Mouse (Mus musculus) lung, embryonic 14.5 days (tissue): Measurements from ENCODE around the gene Fbxl13. TPM values are rescaled to one million over a fixed set of nuclear protein-coding genes. Genes with fewer than 3 reads are reported as not detected.

ENCODE experiments used
- ATAC-seq: fragments of 200-750 bp; cut with Nextera tagmentation; 2 replicates; pipeline ENCODE4 v1.8.0; 2017; ENCODE audit warnings: mild to moderate bottlenecking, moderate TSS enrichment, moderate library complexity; ENCODE audit not compliant: insufficient read depth
- DNase-seq: peaks from one replicate; pipeline ENCODE4 v3.0.0-alpha.2; 2015
- H3K27ac ChIP-seq: fragments of 300-500 bp; sonication (generic); 2 replicates; pipeline ENCODE4 v1.5.1; 2014; ENCODE audit warnings: low read depth, mild to moderate bottlenecking, moderate library complexity
- H3K27me3 ChIP-seq: fragments of 300-500 bp; sonication (generic); 2 replicates; pipeline ENCODE4 v1.6.1; 2014; ENCODE audit warnings: low read length, control low read depth; ENCODE audit not compliant: insufficient read depth
- H3K36me3 ChIP-seq: fragments of 300-500 bp; sonication (generic); 2 replicates; pipeline ENCODE4 v1.6.1; 2014; ENCODE audit warnings: control low read depth; ENCODE audit not compliant: insufficient read depth
- H3K4me1 ChIP-seq: fragments of 300-500 bp; sonication (generic); 2 replicates; pipeline ENCODE4 v1.6.1; 2014; ENCODE audit warnings: antibody characterized with exemption, control low read depth; ENCODE audit not compliant: insufficient read depth
- H3K4me2 ChIP-seq: fragments of 300-500 bp; sonication (generic); 2 replicates; pipeline ENCODE4 v1.6.1; 2014; ENCODE audit warnings: mild to moderate bottlenecking
- H3K4me3 ChIP-seq: fragments of 300-500 bp; sonication (generic); 2 replicates; pipeline ENCODE4 v1.5.1; 2014; ENCODE audit warnings: low read depth, low read length
- H3K9ac ChIP-seq: fragments of 300-500 bp; sonication (generic); 2 replicates; pipeline ENCODE4 v1.6.1; 2014
- H3K9me3 ChIP-seq: fragments of 300-500 bp; sonication (generic); 2 replicates; pipeline ENCODE4 v1.6.1; 2016; ENCODE audit warnings: low read depth, low read length, control low read depth
- CTCF ChIP-seq: IDR thresholded peaks from 2 replicates; pipeline ENCODE4 v1.5.1; 2016; ENCODE audit warnings: antibody characterized with exemption, low read depth
- WGBS: fragments of 180-500 bp; shearing (Covaris S2); extraction: QIAGEN DNeasy Blood & Tissue Kit; methylation state at CpG from one replicate; pipeline ENCODE4 v1.1.7; 2014; 5-methylcytosine and 5-hydroxymethylcytosine counted together
- polyA plus RNA-seq: library from polyadenylated mRNA; unstranded; fragments of >200 nt; fragmentation: Nextera tagmentation; extraction: Ambion mirVana; gene quantifications from 2 replicates; pipeline ENCODE4 v1.2.1, GENCODE M21; 2014

Gene Fbxl13
- polyA plus RNA-seq, 1 experiment from 2014 or later, result 0.50 TPM

DNA sequence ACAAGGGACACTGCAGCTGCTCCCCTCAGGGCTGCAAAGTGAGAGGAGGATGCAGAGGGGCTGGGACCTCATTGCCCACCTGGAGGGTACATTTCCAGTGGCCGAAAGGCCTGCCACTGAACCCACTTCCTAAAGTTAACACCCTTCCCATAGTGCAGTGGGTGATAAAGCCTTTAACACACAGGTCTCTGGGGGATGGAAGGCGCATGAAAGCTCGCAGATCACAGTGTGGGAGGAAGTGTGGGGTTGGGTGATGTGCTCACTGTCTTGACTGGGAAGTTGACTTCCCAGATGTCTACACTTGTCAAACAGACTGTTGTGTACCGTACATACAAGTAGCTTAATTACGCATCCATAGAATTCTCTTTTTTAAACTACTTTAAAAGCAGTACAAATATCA is 165.7 kb downstream of the Fbxl13 start:
- ATAC-seq (no peak), DNase-seq (no peak)
- TF ChIP-seq CTCF, result no peak
- Histone ChIP-seq H3K4me2 (no peak overlapping the region), H3K9ac (no peak overlapping the region), H3K9me3 (no peaks in the 10 kb centered on the region), H3K27me3 (no peaks in the 10 kb centered on the region), H3K4me3 (no peak overlapping the region), H3K36me3 (0 out of 2 replicates have a peak, but pooled peaks cover 3% of the 10 kb centered on the region), H3K4me1 (no peaks in the 10 kb centered on the region), H3K27ac (no peak overlapping the region)
- WGBS, result 83% methylated on average over 5 of the region's 5 CpGs

- H3K9me3 ChIP-seq, result no peaks in the 10 kb centered on the region
- no peak for DNase-seq
- H3K9ac ChIP-seq, result no peak overlapping the region
- H3K27ac ChIP-seq, result no peak overlapping the region; the same call in 1 of the 2 replicates
- H3K36me3 ChIP-seq, result 0 out of 2 replicates have a peak, but pooled peaks cover 3% of the 10 kb centered on the region
- H3K27me3 ChIP-seq, result no peaks in the 10 kb centered on the region
- no peak for ATAC-seq
- WGBS, result 85% methylated on average over 5 of the region's 5 CpGs
- H3K4me1 ChIP-seq, result no peaks in the 10 kb centered on the region
- H3K4me3 ChIP-seq, result no peak overlapping the region
- no peak overlapping the region for H3K4me2 ChIP-seq
- no peak for TF ChIP-seq CTCF
Observed at GRCm38 (mm10) chr5:21478428-21478827, 167.0 kb downstream of the Fbxl13 start.

GRCm38 (mm10) chr5:21468100-21468499 is 177.3 kb downstream of the Fbxl13 start:
- Histone ChIP-seq H3K27ac (no peak overlapping the region), H3K4me2 (no peak overlapping the region), H3K4me3 (no peak overlapping the region), H3K27me3 (no peaks in the 10 kb centered on the region), H3K4me1 (no peaks in the 10 kb centered on the region), H3K36me3 (no peaks in the 10 kb centered on the region), H3K9ac (no peak overlapping the region), H3K9me3 (no peaks in the 10 kb centered on the region)
- ATAC-seq (no peak), DNase-seq (no peak)
- no peak for TF ChIP-seq CTCF
- whole genome bisulfite sequencing, result 83% methylated on average over 12 of the region's 12 CpGs

GRCm38 (mm10) chr5:21467387-21467786 is 178.0 kb downstream of the Fbxl13 start:
- no peaks in the 10 kb centered on the region for H3K9me3 ChIP-seq
- H3K36me3 ChIP-seq, result no peaks in the 10 kb centered on the region
- peak; percentile 5 for DNase-seq
- no peak overlapping the region for H3K4me3 ChIP-seq
- no peak for TF ChIP-seq CTCF
- 50% methylated on average over 7 of the region's 7 CpGs for WGBS
- H3K27ac ChIP-seq, result no peak overlapping the region
- no peak overlapping the region for H3K9ac ChIP-seq
- no peak overlapping the region for H3K4me2 ChIP-seq
- no peaks in the 10 kb centered on the region for H3K27me3 ChIP-seq
- no peaks in the 10 kb centered on the region for H3K4me1 ChIP-seq
- ATAC-seq, result peak; percentile 52; the same call in 1 of the 2 replicates

GRCm38 (mm10) chr5:21440833-21441530 is 204.5 kb downstream of the Fbxl13 start:
- peak; percentile 62 for DNase-seq
- no peak overlapping the region for H3K9ac ChIP-seq
- no peak for TF ChIP-seq CTCF
- peak; percentile 48; the same call in 1 of the 2 replicates for ATAC-seq
- no peak overlapping the region for H3K4me2 ChIP-seq
- 51% methylated on average over 8 of the region's 8 CpGs for WGBS
- no peaks in the 10 kb centered on the region for H3K27me3 ChIP-seq
- H3K36me3 ChIP-seq, result no peaks in the 10 kb centered on the region
- no peak overlapping the region for H3K4me3 ChIP-seq
- H3K27ac ChIP-seq, result no peak overlapping the region
- peaks cover 7% of the 10 kb centered on the region; the same call in 1 of the 2 replicates for H3K4me1 ChIP-seq
- no peaks in the 10 kb centered on the region for H3K9me3 ChIP-seq

GRCm38 (mm10) chr5:21439446-21440110 is 205.9 kb downstream of the Fbxl13 start:
- DNase-seq, result peak; percentile 31
- no peaks in the 10 kb centered on the region for H3K9me3 ChIP-seq
- 77% methylated on average over 7 of the region's 7 CpGs for WGBS
- no peak overlapping the region for H3K4me3 ChIP-seq
- H3K4me1 ChIP-seq, result peaks cover 7% of the 10 kb centered on the region; the same call in 1 of the 2 replicates
- H3K27me3 ChIP-seq, result no peaks in the 10 kb centered on the region
- ATAC-seq, result no peak
- H3K27ac ChIP-seq, result no peak overlapping the region
- H3K4me2 ChIP-seq, result no peak overlapping the region
- TF ChIP-seq CTCF, result no peak
- no peaks in the 10 kb centered on the region for H3K36me3 ChIP-seq
- no peak overlapping the region for H3K9ac ChIP-seq

DNA sequence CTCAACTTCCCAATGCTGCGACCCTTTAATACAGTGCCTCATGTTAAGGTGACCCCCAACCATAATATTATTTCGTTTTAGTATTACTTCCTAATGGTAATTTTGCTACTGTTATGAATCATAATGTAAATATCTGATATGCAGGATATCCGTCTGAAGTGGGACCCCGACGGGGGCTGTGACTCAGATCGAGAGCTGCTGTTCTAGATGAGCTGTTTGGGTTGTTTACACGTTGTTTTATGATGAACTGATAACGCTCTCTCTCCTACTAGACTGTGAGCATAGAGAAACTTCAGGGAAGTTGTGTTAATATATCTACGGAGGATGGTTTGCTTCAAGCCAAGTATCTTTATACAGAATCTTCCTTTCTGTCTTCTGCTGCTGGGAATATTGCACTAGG is 207.0 kb downstream of the Fbxl13 start:
- Histone ChIP-seq H3K36me3 (no peaks in the 10 kb centered on the region), H3K9ac (no peak overlapping the region), H3K4me2 (no peak overlapping the region), H3K9me3 (no peaks in the 10 kb centered on the region), H3K4me3 (no peak overlapping the region), H3K27me3 (no peaks in the 10 kb centered on the region), H3K27ac (no peak overlapping the region), H3K4me1 (peaks cover 7% of the 10 kb centered on the region; the same call in 1 of the 2 replicates)
- ATAC-seq, result no peak
- peak; percentile 26 for DNase-seq
- WGBS, result 64% methylated on average over 9 of the region's 9 CpGs
- TF ChIP-seq CTCF, result no peak
